Mouse (Mus musculus) brain, embryonic 14.5 days (tissue): ENCODE results near the gene Vps8. TPM values are rescaled to one million over a fixed set of nuclear protein-coding genes. Genes with fewer than 3 reads are reported as not detected.

ENCODE experiments used
- DNase-seq: peaks from one replicate; pipeline ENCODE4 v3.0.0-alpha.2; 2011; ENCODE audit warnings: low read depth
- CTCF ChIP-seq: fragments of 200-500 bp; IDR thresholded peaks from 2 replicates; pipeline ENCODE4 v1.5.1; 2012; ENCODE audit warnings: inconsistent platforms, mild to moderate bottlenecking, moderate library complexity, borderline replicate concordance; ENCODE audit not compliant: insufficient read depth, insufficient read length; ENCODE audit errors: extremely low read depth
- POLR2A ChIP-seq: fragments of 200-500 bp; IDR thresholded peaks from 2 replicates; pipeline ENCODE4 v1.6.1; 2012; ENCODE audit warnings: mild to moderate bottlenecking, inconsistent platforms, borderline replicate concordance; ENCODE audit not compliant: poor library complexity, insufficient read depth, insufficient read length, severe bottlenecking; ENCODE audit errors: extremely low read depth
- polyA plus RNA-seq: library from polyadenylated mRNA; depleted of rRNA; stranded (reverse); fragments of >200 nt; gene quantifications from 2 replicates; pipeline ENCODE4 v1.2.3, GENCODE M21; 2012

Vps8 gene
- polyA plus RNA-seq, 1 experiment = 30.4 TPM

GRCm38 (mm10) chr16:21640766-21641499 is 218.0 kb downstream of the Vps8 start:
- no peak for DNase-seq
- no peak for TF ChIP-seq POLR2A
- no peak for TF ChIP-seq CTCF

DNA sequence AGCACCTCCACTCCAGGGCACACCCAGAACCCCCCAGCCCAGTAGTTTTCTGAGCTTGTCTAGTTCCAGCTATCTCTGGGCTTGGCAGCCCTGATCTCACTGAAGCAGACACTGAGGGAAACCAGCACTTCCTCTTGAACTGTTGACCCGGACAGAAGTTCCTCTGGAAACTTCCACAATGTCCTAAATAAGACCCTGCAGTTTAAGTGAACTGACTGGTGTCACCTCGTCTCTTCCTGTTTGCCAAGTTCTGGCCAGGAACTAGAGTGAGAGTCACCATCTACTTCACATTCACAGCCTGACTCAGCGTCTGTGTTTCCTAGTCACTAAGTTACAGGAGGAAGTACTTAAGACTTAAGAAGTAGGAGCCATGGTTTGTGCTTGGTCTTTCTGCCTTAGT is 219.0 kb downstream of the Vps8 start:
- no peak for TF ChIP-seq CTCF
- TF ChIP-seq POLR2A = no peak

DNA sequence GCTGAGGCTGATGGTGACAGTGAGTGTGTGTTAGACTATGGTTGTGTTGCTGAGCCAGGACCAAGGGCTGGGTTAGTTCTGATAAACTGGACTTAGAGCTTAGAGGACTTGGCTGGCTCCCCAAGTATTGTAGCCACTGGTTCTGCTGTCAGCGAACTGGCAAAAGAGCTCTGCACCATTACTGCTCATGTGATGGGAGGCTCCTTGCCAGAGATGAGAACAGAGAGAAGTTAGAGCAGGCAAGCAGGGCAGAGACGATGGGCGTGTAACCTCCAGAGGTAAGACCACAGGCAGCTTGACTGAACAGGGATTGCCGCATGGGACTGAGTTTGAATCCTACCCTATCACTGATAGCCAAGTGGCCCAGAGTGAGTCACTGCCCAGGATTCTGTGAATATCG is 220.0 kb downstream of the Vps8 start:
- TF ChIP-seq CTCF (no peak), POLR2A (no peak)
- no peak for DNase-seq

More for the DNA sequence above, 219.0 kb downstream of the Vps8 start:
- no peak for DNase-seq

- TF ChIP-seq POLR2A (no peak), CTCF (no peak)
- peak; percentile 30 for DNase-seq
Measured at GRCm38 (mm10) chr16:21643621-21644041, 220.7 kb downstream of the Vps8 start.

DNA sequence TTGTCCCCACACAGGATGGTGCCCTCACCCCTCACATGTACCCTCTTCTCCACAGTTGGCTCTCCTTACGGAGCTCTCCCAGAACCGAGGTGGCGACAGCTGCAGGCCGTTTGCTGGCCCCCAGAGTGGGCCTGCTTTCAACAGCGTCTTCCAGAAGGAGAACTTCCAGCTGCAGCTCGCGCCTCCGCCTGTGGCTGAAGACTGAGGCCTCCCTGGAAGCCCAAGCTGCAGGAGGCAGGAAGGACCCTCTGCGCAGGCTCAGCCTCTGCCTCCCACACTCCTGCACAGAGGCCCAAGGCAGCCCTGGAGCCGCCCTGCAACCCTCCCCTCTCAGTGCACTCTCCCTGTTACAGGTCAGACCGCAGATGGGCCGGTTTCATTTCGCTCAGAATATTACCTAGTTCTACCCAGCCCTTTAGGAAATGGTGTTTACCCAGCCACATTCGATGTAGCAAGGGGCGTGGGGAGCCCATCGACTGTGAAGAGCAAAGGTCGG is 221.2 kb downstream of the Vps8 start:
- TF ChIP-seq CTCF = no peak
- DNase-seq = peak; percentile 36

- no peak for DNase-seq
- TF ChIP-seq POLR2A (no peak), CTCF (no peak)
Measured at GRCm38 (mm10) chr16:21644574-21644973, 221.7 kb downstream of the Vps8 start.

DNA sequence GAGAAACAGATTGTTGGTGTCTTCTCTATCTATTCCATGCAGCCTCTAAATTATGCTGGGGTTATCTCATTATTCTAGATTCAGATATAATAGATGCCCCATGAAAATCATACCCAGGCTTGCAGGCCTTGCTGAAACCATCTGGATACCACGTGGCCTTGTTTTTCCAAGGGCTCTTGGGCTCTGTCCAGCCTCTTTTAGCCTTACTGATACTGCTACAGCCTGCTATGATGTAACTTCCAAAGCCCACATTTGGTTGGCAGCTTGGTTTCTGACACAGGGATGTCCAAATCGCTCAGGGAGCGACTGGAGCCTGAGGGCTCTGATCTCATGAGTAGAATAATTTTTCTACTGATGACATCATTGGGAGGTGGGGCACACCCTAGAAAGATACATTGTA is 223.0 kb downstream of the Vps8 start:
- TF ChIP-seq CTCF (no peak), POLR2A (no peak)
- DNase-seq = no peak

- TF ChIP-seq POLR2A (no peak), CTCF (no peak)
- no peak for DNase-seq
Measured at GRCm38 (mm10) chr16:21646496-21646895, 223.6 kb downstream of the Vps8 start.

DNA sequence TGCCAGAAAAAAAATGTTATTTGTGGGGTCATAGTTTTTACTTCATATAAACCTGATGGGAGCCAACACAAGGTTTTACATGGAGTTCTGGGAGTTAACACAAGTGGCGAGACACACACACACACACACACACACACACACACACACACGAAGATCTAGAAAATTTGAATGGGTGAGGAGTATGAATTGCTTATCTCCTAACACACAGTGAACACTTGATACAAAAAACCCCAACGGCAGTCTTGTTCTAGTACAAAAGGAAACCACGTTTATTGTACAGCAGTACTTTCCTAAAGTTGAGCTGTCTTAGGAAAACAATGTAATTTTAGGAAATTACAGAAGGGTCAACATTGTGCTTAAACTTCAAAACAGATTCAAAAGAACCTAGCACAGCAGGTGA is 225.9 kb downstream of the Vps8 start:
- TF ChIP-seq POLR2A (no peak), CTCF (no peak)
- DNase-seq = no peak

- no peak for TF ChIP-seq POLR2A
- TF ChIP-seq CTCF = no peak
- DNase-seq = peak; percentile 67
Measured at GRCm38 (mm10) chr16:21650289-21650688, 227.4 kb downstream of the Vps8 start.

- DNase-seq = no peak
- TF ChIP-seq POLR2A (no peak), CTCF (no peak)
Measured at GRCm38 (mm10) chr16:21651161-21651560, 228.2 kb downstream of the Vps8 start.

- TF ChIP-seq CTCF (no peak), POLR2A (no peak)
Measured at GRCm38 (mm10) chr16:21653151-21653550, 230.2 kb downstream of the Vps8 start.

More at GRCm38 (mm10) chr16:21653151-21653550, 230.2 kb downstream of the Vps8 start:
- DNase-seq = no peak
